Mouse (Mus musculus): Measurements from ENCODE around the gene Taar9.
"Not testable (repeated sequence)": the region's sequence is repeated elsewhere in the genome, so short reads cannot be mapped to it uniquely, and the experiment has no call there.

The Taar9 gene

DNA sequence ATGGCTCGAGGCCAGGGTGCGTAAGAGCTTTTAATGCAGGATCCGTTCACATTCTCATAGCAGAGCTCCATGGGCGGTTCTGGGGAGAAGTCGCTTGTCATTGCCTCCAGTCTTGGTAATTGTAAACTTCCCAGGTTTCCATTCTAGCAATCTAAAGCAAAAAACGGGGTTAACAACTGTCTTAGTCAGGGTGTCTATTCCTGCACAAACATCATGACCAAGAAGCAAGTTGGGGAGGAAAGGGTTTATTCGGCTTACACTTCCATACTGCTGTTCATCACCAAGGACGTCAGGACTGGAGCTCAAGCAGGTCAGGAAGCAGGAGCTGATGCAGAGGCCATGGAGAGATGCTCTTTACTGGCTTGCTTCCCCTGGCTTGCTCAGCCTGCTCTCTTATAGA lies at the start of gene Taar9:
TSS of gene Taar9 (minus strand) at position 101 of the 400 bp plus-strand sequence.
- DNase-seq (ENCODE audit: inconsistent ontology term): not testable (repeated sequence)

DNA sequence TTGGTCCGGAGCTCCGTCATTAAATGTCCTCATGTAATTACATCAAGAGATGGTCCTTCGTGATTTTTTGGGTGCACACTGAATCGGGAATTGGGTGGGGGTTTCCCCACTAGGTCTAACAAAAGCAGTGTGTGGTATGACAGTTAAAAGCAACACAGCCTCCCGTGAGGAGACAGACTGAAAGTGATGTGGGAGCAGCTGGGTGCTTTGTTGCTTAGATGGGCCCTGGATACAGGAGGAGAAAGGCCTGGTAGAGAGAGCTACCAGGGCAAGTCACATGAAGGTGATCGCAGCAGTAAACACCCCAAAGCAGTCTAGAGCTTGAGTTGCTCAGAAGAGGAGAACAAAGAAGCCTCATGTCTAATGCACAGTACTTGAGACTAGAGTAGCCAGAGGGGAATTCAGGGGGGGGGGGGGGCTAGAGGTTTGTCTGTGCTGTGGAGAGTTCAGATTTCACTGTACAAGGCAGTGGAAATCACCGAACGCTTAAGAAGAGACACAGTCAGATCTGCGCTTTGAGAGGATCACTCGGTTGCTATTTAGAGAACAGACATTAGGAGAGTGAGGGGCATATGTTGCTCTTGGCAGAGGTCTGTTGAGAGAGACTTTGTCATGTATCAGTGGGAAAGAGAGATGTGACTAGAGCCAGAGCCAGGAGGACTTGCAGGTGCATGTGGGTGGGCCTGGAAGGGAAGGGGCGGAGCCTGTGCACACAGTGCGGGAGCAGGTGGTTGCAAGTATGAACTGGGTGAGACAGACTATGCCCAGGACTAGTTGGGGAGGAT lies 49.3 kb upstream of the Taar9 start:
- no peak for DNase-seq (ENCODE audit: inconsistent ontology term)

- DNase-seq (ENCODE audit: inconsistent ontology term): no peak
These were observed 40.8 kb upstream of the Taar9 start for GRCm38 (mm10) chr10:24150086-24150485.

- DNase-seq (ENCODE audit: inconsistent ontology term): peak; percentile 96
These were observed 39.9 kb upstream of the Taar9 start, which contains the start of gene Stx7 for GRCm38 (mm10) chr10:24149135-24149781. Stx7 (plus strand) TSS chr10:24149302.

- no peak for DNase-seq (ENCODE audit: inconsistent ontology term)
These were observed 33.4 kb upstream of the Taar9 start for GRCm38 (mm10) chr10:24142735-24143134.

- no peak for DNase-seq (ENCODE audit: inconsistent ontology term)
These were observed 29.4 kb upstream of the Taar9 start for GRCm38 (mm10) chr10:24138623-24139261.

DNA sequence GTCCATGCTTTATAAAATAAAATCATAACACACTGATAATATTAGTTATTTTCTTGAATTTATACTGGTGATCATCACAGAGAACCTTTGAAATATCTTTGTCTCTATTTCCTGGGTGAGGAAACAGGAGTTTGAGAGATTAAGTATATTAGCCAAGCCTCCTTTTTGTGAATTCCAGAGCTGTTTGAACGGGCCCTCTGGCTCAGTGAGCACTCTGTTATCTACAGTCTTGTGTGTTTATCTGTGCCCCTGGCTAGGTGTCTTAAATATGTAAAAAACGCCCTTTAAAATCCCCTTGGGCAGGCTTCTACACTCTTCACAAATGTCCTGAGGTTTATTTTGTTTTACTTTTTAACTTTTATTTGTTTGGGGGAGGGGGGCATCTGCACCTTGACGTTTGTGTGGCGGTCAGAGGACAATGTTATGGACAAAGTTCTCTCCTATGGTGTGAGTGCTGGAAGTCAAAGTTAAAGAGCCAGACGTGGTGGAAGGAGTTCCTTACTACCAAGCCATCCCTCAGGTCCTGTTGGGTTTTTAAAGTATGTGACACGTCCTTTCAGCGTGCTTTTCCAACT lies 24.8 kb upstream of the Taar9 start:
- DNase-seq (ENCODE audit: inconsistent ontology term): no peak

DNA sequence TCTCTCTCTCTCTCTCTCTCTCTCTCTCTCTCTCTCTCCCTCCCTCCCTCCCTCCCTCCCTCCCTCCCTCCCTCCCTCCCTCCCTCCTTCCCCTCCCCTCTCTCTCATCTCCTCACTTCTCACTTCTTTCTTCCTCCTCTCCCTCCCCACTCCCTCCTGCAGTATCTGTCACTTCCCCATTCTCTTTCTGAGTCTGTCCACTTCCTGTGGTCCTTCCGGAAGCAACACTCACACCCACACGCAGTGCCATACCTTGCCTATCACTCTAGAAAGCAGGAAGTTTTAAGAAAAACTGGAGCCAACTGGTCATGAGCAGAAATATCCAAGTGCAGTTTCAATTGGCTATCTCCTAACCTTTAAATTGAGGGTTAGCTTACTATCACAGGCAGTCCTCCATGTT lies 23.8 kb upstream of the Taar9 start:
- DNase-seq (ENCODE audit: inconsistent ontology term): no peak

GRCm38 (mm10) chr10:24132273-24132672 lies 22.9 kb upstream of the Taar9 start:
- peak; percentile 33 for DNase-seq (ENCODE audit: inconsistent ontology term)

- peak; percentile 64 for DNase-seq (ENCODE audit: inconsistent ontology term)
These were observed 22.3 kb upstream of the Taar9 start for GRCm38 (mm10) chr10:24131451-24132262.

- DNase-seq (ENCODE audit: inconsistent ontology term): peak; percentile 51
These were observed 1.9 kb upstream of the Taar9 start for GRCm38 (mm10) chr10:24111116-24111778.

- DNase-seq (ENCODE audit: inconsistent ontology term): no peak
These were observed 1.1 kb downstream of the Taar9 start for GRCm38 (mm10) chr10:24108236-24108635.

- no peak for DNase-seq (ENCODE audit: inconsistent ontology term)
These were observed 1.6 kb downstream of the Taar9 start for GRCm38 (mm10) chr10:24107747-24108146.

DNA sequence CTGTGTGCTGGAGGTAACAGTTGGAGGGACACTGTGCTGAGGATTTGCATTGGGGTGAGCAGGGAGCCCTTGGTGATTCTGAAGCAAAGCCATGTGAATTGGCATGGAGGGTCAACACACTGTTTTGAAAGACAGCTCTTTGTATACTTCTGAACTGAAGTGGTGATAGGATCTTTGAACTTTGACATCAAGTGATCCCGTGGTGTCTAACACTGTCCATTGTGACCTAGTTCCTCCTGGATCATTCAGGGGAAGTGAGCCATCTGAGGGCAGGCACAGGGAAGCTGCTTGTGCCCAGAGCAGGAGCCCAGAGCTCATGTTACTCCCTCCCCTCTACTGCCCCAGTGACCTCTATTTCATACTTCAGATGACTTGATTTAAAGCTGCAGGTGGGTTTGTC lies 6.0 kb downstream of the Taar9 start:
- DNase-seq (ENCODE audit: inconsistent ontology term): not testable (repeated sequence)

DNA sequence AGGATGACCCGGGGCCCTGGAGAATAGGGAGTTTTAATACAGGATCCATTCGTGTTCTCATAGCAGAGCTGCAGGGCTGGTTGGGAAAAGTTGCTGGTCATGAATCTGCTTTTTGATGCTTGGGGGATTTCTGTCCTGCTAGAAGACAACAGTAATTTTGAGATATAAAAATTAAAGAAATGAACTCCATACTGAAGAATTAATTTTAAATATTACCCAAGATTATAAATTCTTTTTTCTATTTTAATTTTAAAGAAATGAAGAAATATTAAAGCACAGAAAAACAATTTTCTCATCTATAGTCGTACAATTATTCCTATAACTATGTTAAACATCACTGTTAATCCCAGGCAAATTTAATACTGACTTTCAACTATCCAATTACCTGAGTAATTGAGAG lies 7.5 kb downstream of the Taar9 start, which contains the start of gene Taar8c:
TSS of gene Taar8c (minus strand) at position 101 of the 400 bp plus-strand sequence.
- DNase-seq (ENCODE audit: inconsistent ontology term): not testable (repeated sequence)

DNA sequence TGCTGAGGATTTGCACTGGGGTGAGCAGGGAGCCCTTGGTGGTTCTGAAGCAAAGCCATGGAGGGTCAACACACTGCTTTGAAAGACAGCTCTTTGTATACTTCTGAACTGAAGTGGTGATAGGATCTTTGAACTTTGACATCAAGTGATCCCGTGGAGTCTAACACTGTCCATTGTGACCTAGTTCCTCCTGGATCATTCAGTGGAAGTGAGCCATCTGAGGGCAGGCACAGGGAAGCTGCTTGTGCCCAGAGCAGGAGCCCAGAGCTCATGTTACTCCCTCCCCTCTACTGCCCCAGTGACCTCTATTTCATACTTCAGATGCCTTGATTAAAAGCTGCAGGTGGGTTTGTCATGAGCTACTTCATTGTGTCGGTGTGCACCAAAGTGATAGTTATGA lies 12.3 kb downstream of the Taar9 start:
- DNase-seq (ENCODE audit: inconsistent ontology term): not testable (repeated sequence)

DNA sequence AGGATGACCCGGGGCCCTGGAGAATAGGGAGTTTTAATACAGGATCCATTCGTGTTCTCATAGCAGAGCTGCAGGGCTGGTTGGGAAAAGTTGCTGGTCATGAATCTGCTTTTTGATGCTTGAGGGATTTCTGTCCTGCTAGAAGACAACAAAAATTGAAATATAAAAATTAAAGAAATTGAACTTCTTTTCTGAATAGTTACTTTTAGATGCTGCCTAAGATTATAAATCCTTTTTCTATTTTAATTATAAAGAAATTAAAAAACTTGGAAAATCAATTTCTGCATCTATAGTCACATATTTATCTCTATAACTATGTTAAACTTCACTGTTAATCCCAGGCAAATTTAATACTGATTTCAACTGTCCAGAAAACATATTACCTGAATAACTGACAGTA lies 17.1 kb downstream of the Taar9 start, which contains the start of gene Taar8b:
TSS of gene Taar8b (minus strand) at position 101 of the 400 bp plus-strand sequence.
- DNase-seq (ENCODE audit: inconsistent ontology term): no peak

- DNase-seq (ENCODE audit: inconsistent ontology term): no peak
These were observed 22.2 kb downstream of the Taar9 start for GRCm38 (mm10) chr10:24087168-24087567.

GRCm38 (mm10) chr10:24086555-24086954 lies 22.8 kb downstream of the Taar9 start:
- no peak for DNase-seq (ENCODE audit: inconsistent ontology term)

- DNase-seq (ENCODE audit: inconsistent ontology term): no peak
These were observed 23.4 kb downstream of the Taar9 start for GRCm38 (mm10) chr10:24085936-24086335.

GRCm38 (mm10) chr10:24080166-24080565 lies 29.2 kb downstream of the Taar9 start:
- peak; percentile 12 for DNase-seq (ENCODE audit: inconsistent ontology term)

Data from Muller cell, postnatal 12 days (primary cell).